In the genomic region with DNA sequence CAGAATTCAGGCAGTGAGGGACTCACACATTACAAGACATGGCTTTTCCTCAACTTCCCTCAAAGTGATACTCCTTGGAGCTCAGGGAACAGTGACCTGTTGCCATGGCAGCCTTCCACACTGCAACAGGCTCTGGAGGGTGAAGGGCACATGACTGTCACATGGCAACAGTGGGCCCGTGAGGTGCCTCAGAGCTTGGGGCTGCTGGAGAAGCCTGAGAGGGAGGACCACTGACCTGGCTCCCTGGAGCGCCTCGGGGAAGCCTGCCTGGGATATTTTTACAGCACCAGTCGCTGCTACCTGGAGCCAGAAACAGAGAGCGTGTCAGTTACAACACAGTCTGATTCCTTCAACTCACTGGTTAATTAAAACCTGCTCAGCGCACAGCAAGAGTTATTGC, we compare ENCODE assay signal across 14 mouse cellular contexts. TPM values are rescaled to one million over a fixed set of nuclear protein-coding genes. Genes with fewer than 3 reads are reported as not detected.
A peak's percentile ranks its signal among the peaks of the same experiment; 100 is the strongest.
DNase-seq lines count a peak whose midpoint lies in the region; ATAC-seq and TF ChIP-seq lines count a peak whose summit lies in the region.
"Had no signal": no experiment of that assay in that cellular context is flagged by ENCODE, and none has a peak within 500 bp of the region (broad histone marks: within the 10 kb centered on the region; RNA-seq: fewer than 3 reads in every experiment).

No protein-coding gene starts in this region.

- H3K4me1 ChIP-seq in lung, embryonic 15.5 days = peaks cover 52% of the 10 kb centered on the region
- H3K4me1 ChIP-seq in lung, adult 2 months (ENCODE audit: control insufficient read depth, insufficient read depth, low read length) = peaks cover 22% of the 10 kb centered on the region
- peaks cover 15% of the 10 kb centered on the region for H3K4me1 ChIP-seq in kidney, postnatal 0 days (replicated peaks; ENCODE audit: insufficient read depth, low read length)
- H3K4me1 ChIP-seq in small intestine, adult 2 months (ENCODE audit: control insufficient read depth, insufficient read depth, insufficient read length, low read length) = peaks cover 31% of the 10 kb centered on the region

- no peaks in the 10 kb centered on the region for H3K27me3 ChIP-seq in lung, embryonic 15.5 days
- no peaks in the 10 kb centered on the region for H3K27me3 ChIP-seq in kidney, postnatal 0 days (ENCODE audit: insufficient read depth, low read length)
- no peaks in the 10 kb centered on the region for H3K27me3 ChIP-seq in small intestine, adult 2 months (ENCODE audit: control insufficient read depth, insufficient read depth, low read length)

- no peak overlapping the region for H3K4me3 ChIP-seq in lung, embryonic 15.5 days
- no peak overlapping the region for H3K4me3 ChIP-seq in lung, adult 2 months (replicated peaks; ENCODE audit: extremely low read depth, low read depth, low read length)
- no peak overlapping the region for H3K4me3 ChIP-seq in kidney, postnatal 0 days (replicated peaks; ENCODE audit: low read depth, low read length)
- H3K4me3 ChIP-seq in small intestine, adult 2 months (ENCODE audit: low read depth, low read length) = peak overlapping the region; percentile 46

- H3K36me3 ChIP-seq in lung, embryonic 15.5 days = no peaks in the 10 kb centered on the region
- H3K36me3 ChIP-seq in kidney, postnatal 0 days (ENCODE audit: insufficient read depth, low read length) = no peaks in the 10 kb centered on the region
- peaks cover 2% of the 10 kb centered on the region; the same call in 1 of the 2 replicates for H3K36me3 ChIP-seq in small intestine, adult 2 months (ENCODE audit: control insufficient read depth, insufficient read depth, low read length)

- peak overlapping the region; percentile 45; the same call in 1 of the 2 replicates for H3K4me2 ChIP-seq in lung, embryonic 15.5 days
- H3K4me2 ChIP-seq in kidney, postnatal 0 days (ENCODE audit: low read length) = peak overlapping the region; percentile 32; the same call in 1 of the 2 replicates

- WGBS in lung, embryonic 15.5 days = 54% methylated on average over 6 of the region's 6 CpGs
- 61% methylated on average over 6 of the region's 6 CpGs for WGBS in lung, adult 2 months
- 33% methylated on average over 6 of the region's 6 CpGs for WGBS in kidney, postnatal 0 days
- WGBS in small intestine, adult 2 months = 40% methylated on average over 6 of the region's 6 CpGs

- H3K9ac ChIP-seq in lung, embryonic 15.5 days = no peak overlapping the region
- H3K9ac ChIP-seq in kidney, postnatal 0 days (ENCODE audit: low read depth, low read length) = no peak overlapping the region
- H3K9ac ChIP-seq: liver, postnatal 0 days had no signal

- no peak for ATAC-seq in lung, embryonic 15.5 days (ENCODE audit: borderline replicate concordance, extremely low read depth, low FRiP score, low TSS enrichment)
- ATAC-seq in kidney, postnatal 0 days (replicated peaks; ENCODE audit: low FRiP score, low read depth) = 0 out of 2 replicates have a peak, but pooled peaks have one; percentile 33
- ATAC-seq: liver, postnatal 0 days had no signal

- peak overlapping the region; percentile 94 for H3K27ac ChIP-seq in lung, embryonic 15.5 days
- peak overlapping the region; percentile 91 for H3K27ac ChIP-seq in kidney, postnatal 0 days
- peak overlapping the region; percentile 98; the same call in 1 of the 2 replicates for H3K27ac ChIP-seq in small intestine, adult 2 months (ENCODE audit: insufficient read depth, low read depth, low read length)

- H3K9me3 ChIP-seq in lung, embryonic 15.5 days = no peaks in the 10 kb centered on the region
- no peaks in the 10 kb centered on the region for H3K9me3 ChIP-seq in kidney, postnatal 0 days (replicated peaks; ENCODE audit: low read length)

- no peak for TF ChIP-seq POLR2A in lung, adult 2 months (IDR thresholded peaks at IDR 0.05; ENCODE audit: borderline replicate concordance, extremely low read depth, low read depth, low read length)
- TF ChIP-seq POLR2A in small intestine, adult 2 months (IDR thresholded peaks at IDR 0.05; ENCODE audit: low read depth, low read length) = no peak

- no peak for DNase-seq in lung, adult 2 months
- peak; percentile 65 for DNase-seq in kidney, adult 11 months
- DNase-seq in kidney, postnatal 0 days (ENCODE audit: low spot score) = no peak
- no peak for DNase-seq in urinary bladder, adult 2 months (ENCODE audit: low spot score)
- DNase-seq in adrenal gland, adult (ENCODE audit: inconsistent age in 2 of 2, low spot score in 1 of 2) = no peak
- DNase-seq in adipocyte (ENCODE audit: low spot score) = no peak
- DNase-seq: adrenal gland, adult 8-10 months; cerebellum, adult 2 months; heart, adult 11 months; layer of hippocampus, postnatal 36 days; liver, postnatal 0 days; spleen, adult 18-20 months had no signal

- TF ChIP-seq CTCF in lung, adult 2 months (IDR thresholded peaks at IDR 0.05; ENCODE audit: insufficient read depth, low read length) = no peak
- no peak for TF ChIP-seq CTCF in kidney, postnatal 0 days (IDR thresholded peaks at IDR 0.05; ENCODE audit: low read depth)
- no peak for TF ChIP-seq CTCF in small intestine, adult 2 months (IDR thresholded peaks at IDR 0.05; ENCODE audit: extremely low read depth, insufficient read length, insufficient replicate concordance, low read depth, low read length)

RNA-seq across cellular contexts. Expression of a gene that starts 14.8 kb away (rescaled TPM):
- 24.1 and 25.1 TPM in 2 replicates for polyA plus RNA-seq in lung, embryonic 15.5 days (2015; fragmentation: Nextera tagmentation; extraction: Ambion mirVana)
- polyA plus RNA-seq in lung, adult 2 months (2012; rRNA removed) = 125 and 132 TPM in 2 replicates
- polyA plus RNA-seq in kidney, postnatal 0 days (2015; fragmentation: Nextera tagmentation; extraction: Ambion mirVana) = 8.3 and 10.2 TPM in 2 replicates
- polyA plus RNA-seq in small intestine, adult 2 months (2012; rRNA removed) = 79.0 and 192 TPM in 2 replicates
- polyA plus RNA-seq in urinary bladder, adult 2 months (2012; rRNA removed) = 18.4 and 32.6 TPM in 2 replicates
